Mouse (Mus musculus) forebrain, embryonic 16.5 days (tissue): ENCODE measurements at regions not wholly inside any gene's neighbourhood (a gene's known extent, or its start where the extent isn't known, plus 50 kb on each side); places are given as distances from the start of the nearest gene placed in this dataset.
A peak's percentile ranks its signal among the peaks of the same experiment; 100 is the strongest.

Source experiments
- ATAC-seq: fragments of 200-750 bp; cut with Nextera tagmentation; 2 replicates; pipeline ENCODE4 v1.8.0; 2017; ENCODE audit warnings: mild to moderate bottlenecking, moderate library complexity
- H3K27ac ChIP-seq: fragments of 300-500 bp; sonication (generic); 2 replicates; pipeline ENCODE4 v1.5.1; 2014; ENCODE audit warnings: low read length, control low read depth
- H3K27me3 ChIP-seq: fragments of 300-500 bp; sonication (generic); replicated peaks from 2 replicates; pipeline ENCODE4 v1.6.1; 2014; ENCODE audit warnings: low read length; ENCODE audit not compliant: control insufficient read depth, insufficient read depth
- H3K36me3 ChIP-seq: fragments of 300-500 bp; sonication (generic); 2 replicates; pipeline ENCODE4 v1.6.1; 2014; ENCODE audit not compliant: control insufficient read depth, insufficient read depth
- H3K4me1 ChIP-seq: fragments of 300-500 bp; sonication (generic); replicated peaks from 2 replicates; pipeline ENCODE4 v1.6.1; 2014; ENCODE audit warnings: low read length; ENCODE audit not compliant: control insufficient read depth, insufficient read depth
- H3K4me2 ChIP-seq: fragments of 300-500 bp; sonication (generic); 2 replicates; pipeline ENCODE4 v1.6.1; 2014; ENCODE audit warnings: mild to moderate bottlenecking, low read length, control low read depth
- H3K4me3 ChIP-seq: fragments of 300-500 bp; sonication (generic); replicated peaks from 2 replicates; pipeline ENCODE4 v1.5.1; 2014; ENCODE audit warnings: mild to moderate bottlenecking, low read length, control low read depth
- H3K9ac ChIP-seq: fragments of 300-500 bp; sonication (generic); replicated peaks from 2 replicates; pipeline ENCODE4 v1.6.1; 2014; ENCODE audit warnings: low read depth, low read length, control low read depth
- H3K9me3 ChIP-seq: fragments of 300-500 bp; sonication (generic); 2 replicates; pipeline ENCODE4 v1.6.1; 2016; ENCODE audit warnings: low read length; ENCODE audit not compliant: control insufficient read depth
- WGBS: fragments of 180-500 bp; shearing (Covaris S2); extraction: QIAGEN DNeasy Blood & Tissue Kit; methylation state at CpG from one replicate; pipeline ENCODE4 v1.1.7; 2014; 5-methylcytosine and 5-hydroxymethylcytosine counted together

DNA sequence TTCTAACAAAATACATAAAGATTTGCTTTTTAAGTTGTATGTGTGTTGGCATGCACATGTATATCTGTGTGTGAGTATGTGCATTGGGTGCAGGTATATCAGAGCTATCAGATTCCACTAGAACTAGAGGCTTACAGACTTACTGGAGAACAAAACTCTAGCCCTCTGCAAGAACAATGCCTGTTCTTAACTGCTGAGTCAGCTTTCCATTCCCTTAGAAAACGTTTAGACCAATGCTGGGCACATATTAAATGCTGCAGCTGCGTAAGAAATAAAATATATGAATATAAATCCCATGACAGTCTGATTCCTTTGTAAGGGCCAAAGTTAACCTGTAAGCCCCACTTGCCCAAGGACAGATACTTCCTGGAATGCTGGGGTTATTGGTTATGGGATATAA, 190.0 kb downstream of the Enc1 start:
- WGBS = 46% methylated on average over 2 of the region's 2 CpGs
- H3K9me3 ChIP-seq = no peaks in the 10 kb centered on the region

DNA sequence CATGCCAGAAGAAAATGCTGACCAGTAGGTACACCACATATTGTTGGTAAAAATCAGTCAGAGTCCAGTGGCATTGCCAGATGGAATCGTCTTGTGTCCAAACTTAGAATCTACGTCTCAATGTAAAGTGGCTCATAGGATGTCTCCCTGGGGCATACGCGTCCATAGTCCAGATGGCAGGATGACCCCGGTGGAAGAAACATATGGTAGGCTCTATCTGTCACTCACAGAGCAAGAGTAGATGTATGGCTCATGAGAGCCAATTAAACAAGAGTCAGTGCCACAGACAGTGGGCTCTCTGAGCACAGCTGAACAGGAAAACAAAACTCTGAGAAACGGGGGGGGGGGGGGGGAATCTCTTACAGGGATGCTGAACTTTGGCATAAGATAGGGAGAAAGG, 187.3 kb downstream of the Enc1 start:
- Histone ChIP-seq H3K36me3 (no peaks in the 10 kb centered on the region), H3K4me3 (no peak overlapping the region), H3K4me2 (no peak overlapping the region), H3K9ac (no peak overlapping the region), H3K27ac (no peak overlapping the region), H3K27me3 (no peaks in the 10 kb centered on the region), H3K4me1 (peaks cover 13% of the 10 kb centered on the region), H3K9me3 (no peaks in the 10 kb centered on the region)
- 63% methylated on average over 6 of the region's 6 CpGs for WGBS
- ATAC-seq = no peak

More for the DNA sequence above, 190.0 kb downstream of the Enc1 start:
- no peaks in the 10 kb centered on the region for H3K27me3 ChIP-seq
- no peaks in the 10 kb centered on the region for H3K36me3 ChIP-seq
- H3K4me3 ChIP-seq = no peak overlapping the region
- H3K4me2 ChIP-seq = no peak overlapping the region
- H3K4me1 ChIP-seq = peaks cover 11% of the 10 kb centered on the region
- no peak overlapping the region for H3K9ac ChIP-seq
- no peak for ATAC-seq
- H3K27ac ChIP-seq = no peak overlapping the region

DNA sequence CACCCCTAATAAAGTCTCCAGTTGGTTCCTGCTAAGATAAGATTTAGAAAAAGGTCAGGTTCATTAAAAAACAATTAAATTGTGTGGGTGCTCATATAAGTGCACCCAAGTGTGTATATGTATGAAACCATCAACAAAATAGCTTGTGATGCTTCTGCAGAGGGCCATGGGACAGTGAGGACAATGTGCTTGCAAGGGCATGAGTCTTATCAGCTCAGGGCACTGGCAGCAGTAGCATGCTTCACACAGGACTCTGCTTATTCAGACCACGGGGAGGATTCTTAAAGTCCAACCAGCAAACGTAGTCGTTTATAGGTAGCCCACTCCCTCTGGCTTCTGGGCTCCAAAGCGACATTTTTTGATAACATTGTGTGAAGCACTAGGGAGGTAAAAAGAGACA, 186.6 kb downstream of the Enc1 start:
- Histone ChIP-seq H3K9ac (no peak overlapping the region), H3K36me3 (no peaks in the 10 kb centered on the region), H3K27me3 (no peaks in the 10 kb centered on the region), H3K9me3 (no peaks in the 10 kb centered on the region), H3K4me3 (no peak overlapping the region), H3K4me1 (peaks cover 17% of the 10 kb centered on the region), H3K27ac (no peak overlapping the region), H3K4me2 (no peak overlapping the region)
- ATAC-seq = no peak
- 77% methylated on average over 4 of the region's 4 CpGs for WGBS

DNA sequence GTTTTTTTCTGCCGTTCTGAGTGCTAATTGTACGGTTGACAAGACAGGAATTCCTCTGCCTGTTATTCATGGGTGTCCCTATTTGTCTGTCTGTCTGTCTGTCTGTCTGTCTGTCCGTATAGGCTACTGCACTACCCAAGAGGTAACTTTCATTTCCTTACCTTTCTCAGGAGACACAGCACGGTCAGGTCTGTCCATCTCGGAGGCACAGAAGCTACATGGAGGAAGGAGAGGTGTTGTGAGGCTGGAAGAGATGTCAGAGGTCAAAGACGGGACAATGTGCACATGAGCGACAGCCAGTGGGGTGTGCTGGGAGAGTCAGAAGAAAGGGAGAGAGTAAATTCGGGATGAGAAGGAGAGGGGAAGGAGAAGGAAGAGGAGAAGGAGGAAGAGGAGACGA, 184.8 kb downstream of the Enc1 start:
- H3K4me1 ChIP-seq = peaks cover 17% of the 10 kb centered on the region
- no peaks in the 10 kb centered on the region for H3K9me3 ChIP-seq
- no peaks in the 10 kb centered on the region for H3K27me3 ChIP-seq
- H3K9ac ChIP-seq = no peak overlapping the region
- no peak for ATAC-seq
- 87% methylated on average over 9 of the region's 9 CpGs for WGBS
- no peak overlapping the region for H3K27ac ChIP-seq
- no peak overlapping the region for H3K4me3 ChIP-seq
- H3K4me2 ChIP-seq = no peak overlapping the region
- no peaks in the 10 kb centered on the region for H3K36me3 ChIP-seq

DNA sequence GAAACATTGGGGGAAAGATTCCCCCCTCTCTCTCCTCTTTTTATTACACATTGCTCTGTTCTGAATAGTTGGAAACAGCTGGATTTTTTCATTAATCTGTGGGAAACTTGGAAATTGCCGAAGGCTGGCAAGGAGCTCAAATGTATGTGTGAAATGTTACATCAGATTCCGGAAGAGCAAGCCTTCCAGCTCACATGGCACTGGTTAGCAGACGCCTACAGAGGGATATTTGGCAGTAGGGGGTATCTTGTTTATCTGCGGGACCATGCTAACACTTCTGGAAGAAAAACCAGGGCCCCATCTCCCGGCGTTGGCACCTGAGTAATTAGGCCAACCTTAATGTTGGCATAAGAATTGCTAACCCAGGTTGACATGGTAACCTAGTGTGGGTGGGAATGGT, 183.0 kb downstream of the Enc1 start:
- no peak overlapping the region for H3K27ac ChIP-seq
- H3K9ac ChIP-seq = no peak overlapping the region
- H3K4me1 ChIP-seq = peaks cover 17% of the 10 kb centered on the region
- peak; percentile 59 for ATAC-seq
- H3K27me3 ChIP-seq = no peaks in the 10 kb centered on the region
- H3K9me3 ChIP-seq = no peaks in the 10 kb centered on the region
- H3K4me2 ChIP-seq = no peak overlapping the region
- 20% methylated on average over 6 of the region's 6 CpGs for WGBS
- no peaks in the 10 kb centered on the region for H3K36me3 ChIP-seq
- no peak overlapping the region for H3K4me3 ChIP-seq

DNA sequence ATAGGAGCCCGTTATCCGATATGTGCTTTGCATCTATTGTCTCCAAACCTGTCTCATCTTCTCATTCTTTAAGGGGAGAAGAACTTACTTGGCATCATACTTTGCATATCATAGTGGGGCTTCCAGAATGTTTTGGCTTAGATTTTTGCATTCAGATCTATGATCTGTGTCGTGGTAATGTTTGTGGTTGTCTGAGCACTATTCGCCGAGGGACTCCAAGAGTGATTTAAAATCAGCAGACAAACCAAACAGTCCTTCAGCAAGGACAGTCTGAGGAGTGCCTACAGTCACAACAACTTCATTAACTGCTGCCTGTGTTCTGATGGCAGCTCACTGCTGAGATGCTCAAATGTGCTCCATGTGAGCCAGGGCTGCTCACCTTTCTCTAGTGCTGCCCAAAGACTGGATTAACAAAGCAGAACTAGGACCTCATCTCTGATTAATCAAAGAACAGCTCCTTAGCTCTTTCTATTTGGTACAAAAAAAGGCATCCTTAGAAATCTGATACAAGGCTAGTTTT, 182.5 kb downstream of the Enc1 start:
- H3K4me2 ChIP-seq = no peak overlapping the region
- no peak overlapping the region for H3K9ac ChIP-seq
- ATAC-seq = no peak
- peaks cover 17% of the 10 kb centered on the region for H3K4me1 ChIP-seq
- no peaks in the 10 kb centered on the region for H3K27me3 ChIP-seq
- no peak overlapping the region for H3K4me3 ChIP-seq
- H3K36me3 ChIP-seq = no peaks in the 10 kb centered on the region
- peak overlapping the region; percentile 51 for H3K27ac ChIP-seq
- H3K9me3 ChIP-seq = no peaks in the 10 kb centered on the region
- WGBS = 53% methylated on average over 5 of the region's 5 CpGs

DNA sequence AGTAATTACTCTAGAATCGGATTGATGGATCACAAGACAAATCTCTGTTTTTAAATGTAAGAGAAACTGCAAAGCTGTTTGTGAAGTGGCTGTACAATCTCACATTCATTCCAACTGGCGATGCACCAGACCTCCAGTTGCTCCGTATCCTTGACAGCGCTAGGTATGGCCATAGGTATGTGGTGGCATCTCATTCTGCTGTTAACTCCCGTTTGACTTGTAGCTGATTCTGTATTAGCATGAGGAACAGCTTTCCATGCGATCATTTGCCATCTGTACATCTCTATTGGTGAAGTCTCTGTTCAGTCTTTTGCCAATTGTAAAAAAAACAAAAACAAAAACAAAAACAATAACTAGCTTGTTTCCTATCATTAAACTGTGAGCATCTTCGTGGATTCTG, 182.0 kb downstream of the Enc1 start:
- Histone ChIP-seq H3K4me1 (peaks cover 17% of the 10 kb centered on the region), H3K27me3 (no peaks in the 10 kb centered on the region), H3K4me3 (no peak overlapping the region), H3K27ac (no peak overlapping the region; the same call in none of the 2 replicates), H3K9me3 (no peaks in the 10 kb centered on the region), H3K9ac (no peak overlapping the region), H3K36me3 (no peaks in the 10 kb centered on the region), H3K4me2 (no peak overlapping the region)
- peak; percentile 47; the same call in 1 of the 2 replicates for ATAC-seq
- WGBS = 54% methylated on average over 7 of the region's 7 CpGs

DNA sequence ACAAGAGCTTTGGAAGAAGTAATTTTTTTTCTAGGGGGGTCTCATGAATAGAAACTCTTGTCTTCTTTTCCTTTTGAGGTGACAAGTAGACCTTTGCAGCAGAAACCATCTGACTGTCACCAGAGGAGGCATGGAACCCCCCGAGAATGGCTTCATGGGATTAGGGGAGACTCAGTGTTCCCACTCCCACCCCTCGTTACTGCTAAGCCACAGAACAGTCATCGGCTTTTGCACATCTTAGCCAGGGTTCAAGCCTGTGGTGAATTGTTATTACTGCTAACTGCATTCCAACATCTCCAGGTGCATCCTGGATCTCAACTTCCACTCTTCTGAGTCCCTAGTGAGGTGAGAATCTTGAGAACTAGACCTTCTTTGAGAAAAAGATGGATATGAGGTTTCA, 180.9 kb downstream of the Enc1 start:
- Histone ChIP-seq H3K4me3 (no peak overlapping the region), H3K36me3 (no peaks in the 10 kb centered on the region), H3K27ac (no peak overlapping the region), H3K9me3 (no peaks in the 10 kb centered on the region), H3K27me3 (no peaks in the 10 kb centered on the region), H3K4me2 (no peak overlapping the region), H3K9ac (no peak overlapping the region), H3K4me1 (peaks cover 17% of the 10 kb centered on the region)
- no peak for ATAC-seq
- WGBS = 72% methylated on average over 3 of the region's 3 CpGs

DNA sequence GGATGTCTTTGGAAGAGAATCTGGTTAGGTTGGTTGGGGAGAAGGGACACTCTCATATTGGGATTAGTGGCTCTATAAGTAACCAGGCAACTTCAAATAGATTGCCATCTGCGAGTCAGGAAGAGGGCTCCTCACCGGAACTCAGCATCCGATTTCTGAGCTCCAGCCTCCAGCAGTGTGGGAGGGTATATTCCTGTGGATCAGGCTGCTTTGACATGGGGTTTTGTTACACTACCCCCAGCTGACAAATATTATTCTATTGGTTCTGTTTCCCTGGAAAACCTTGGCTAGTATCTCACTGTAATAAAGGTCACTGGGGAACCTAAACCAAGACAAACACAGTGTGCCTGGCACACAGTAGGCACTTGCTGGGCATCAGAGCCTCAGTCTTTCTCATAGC, 179.9 kb downstream of the Enc1 start:
- ATAC-seq = no peak
- no peak overlapping the region for H3K27ac ChIP-seq
- 77% methylated on average over 3 of the region's 3 CpGs for WGBS
- H3K4me3 ChIP-seq = no peak overlapping the region
- no peaks in the 10 kb centered on the region for H3K27me3 ChIP-seq
- no peak overlapping the region for H3K4me2 ChIP-seq
- no peaks in the 10 kb centered on the region for H3K36me3 ChIP-seq
- no peaks in the 10 kb centered on the region for H3K9me3 ChIP-seq
- peaks cover 21% of the 10 kb centered on the region for H3K4me1 ChIP-seq
- no peak overlapping the region for H3K9ac ChIP-seq

DNA sequence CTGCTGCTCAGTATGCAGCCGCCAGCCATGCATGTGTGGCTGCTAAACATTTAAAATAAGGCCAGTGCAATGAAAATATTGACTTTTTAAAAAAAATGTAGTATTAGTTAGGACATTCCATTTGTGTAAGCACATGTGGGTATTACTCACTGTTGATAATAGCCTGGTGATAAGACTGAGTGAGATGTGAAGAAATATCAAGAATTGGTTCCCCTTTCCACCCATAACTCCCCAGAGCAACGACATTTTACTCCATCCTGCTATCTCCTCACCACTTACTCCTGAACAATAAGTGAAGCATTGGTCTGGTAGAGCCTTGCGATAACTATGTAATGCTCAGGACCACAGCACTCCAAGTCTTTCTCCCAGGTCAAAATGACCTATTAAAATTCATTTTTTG, 178.2 kb downstream of the Enc1 start:
- H3K4me3 ChIP-seq = no peak overlapping the region
- no peak overlapping the region for H3K27ac ChIP-seq
- ATAC-seq = no peak
- no peaks in the 10 kb centered on the region for H3K9me3 ChIP-seq
- no peaks in the 10 kb centered on the region for H3K27me3 ChIP-seq
- H3K4me1 ChIP-seq = peaks cover 16% of the 10 kb centered on the region
- H3K36me3 ChIP-seq = no peaks in the 10 kb centered on the region
- no peak overlapping the region for H3K9ac ChIP-seq
- WGBS = 94% methylated on average over 3 of the region's 3 CpGs
- H3K4me2 ChIP-seq = no peak overlapping the region
